Mouse (Mus musculus) layer of hippocampus, postnatal 25 days (tissue): ENCODE data around the gene G6pc3. TPM values are rescaled to one million over a fixed set of nuclear protein-coding genes. Genes with fewer than 3 reads are reported as not detected.

ENCODE experiments used
- DNase-seq, 2 experiments: peaks; one replicate each; pipeline ENCODE4 v3.0.0; 2022; ENCODE audit warnings: mixed read lengths in 2 of 2, low spot score in 1 of 2; ENCODE audit errors: extremely low spot score in 1 of 2
- total RNA-seq, 2 experiments: library from RNA; stranded (reverse); gene quantifications; 2 replicates each; pipeline ENCODE4 v1.2.3; 2021

Gene G6pc3
- total RNA-seq, 2 experiments from 2014 or later = 53.5 to 58.2 TPM

GRCm38 (mm10) chr11:102216886-102217240 is 27.4 kb downstream of the G6pc3 start:
- DNase-seq = peak in 1 of 2 experiments; percentile 17

- DNase-seq = peak in 1 of 2 experiments; percentile 7
Observed at GRCm38 (mm10) chr11:102217396-102217795, 28.0 kb downstream of the G6pc3 start.

- peak in 1 of 2 experiments; percentile 7 for DNase-seq
Observed at GRCm38 (mm10) chr11:102217876-102218430, 28.5 kb downstream of the G6pc3 start.

- DNase-seq = peak; percentile 83 to 86
Observed at GRCm38 (mm10) chr11:102218783-102219182, 29.4 kb downstream of the G6pc3 start.

DNA sequence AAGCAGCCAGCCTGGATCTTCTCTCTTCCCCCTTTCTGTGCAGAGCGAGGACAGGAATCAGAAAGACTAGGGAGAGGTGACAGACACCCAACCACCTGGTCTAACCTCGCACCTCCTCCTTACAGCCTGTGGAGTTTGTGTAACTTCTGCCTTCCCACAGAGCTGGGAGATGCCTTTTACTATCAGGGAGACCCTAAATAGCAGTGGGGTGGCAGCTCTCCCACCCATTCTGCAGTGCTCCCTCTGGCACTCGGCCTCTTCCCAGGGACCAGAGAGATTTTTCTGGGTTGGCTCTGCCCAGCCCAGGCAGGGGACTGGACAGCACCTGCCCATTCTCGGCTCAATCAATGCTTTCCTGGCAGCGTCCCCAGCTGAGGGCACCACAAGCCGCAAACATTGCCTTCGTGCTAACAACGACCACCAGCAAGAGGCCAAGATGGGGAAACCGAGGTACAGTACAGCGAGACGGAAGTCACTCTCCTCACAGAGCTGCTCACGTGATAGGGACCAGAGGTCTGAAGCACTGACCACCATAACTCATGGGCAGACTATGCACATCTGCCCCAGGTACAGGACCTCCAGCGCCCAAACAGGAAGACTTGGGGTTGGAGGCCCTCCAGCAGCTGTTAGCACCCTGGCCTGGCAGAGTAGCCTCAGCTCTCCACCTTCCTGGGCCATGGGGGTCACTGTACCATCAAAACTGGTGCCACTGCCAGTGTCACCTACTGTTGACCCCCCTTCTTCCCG is 30.0 kb downstream of the G6pc3 start:
- no peak for DNase-seq

- DNase-seq = peak in 1 of 2 experiments; percentile 12
Observed at GRCm38 (mm10) chr11:102219994-102220346, 30.6 kb downstream of the G6pc3 start.

DNA sequence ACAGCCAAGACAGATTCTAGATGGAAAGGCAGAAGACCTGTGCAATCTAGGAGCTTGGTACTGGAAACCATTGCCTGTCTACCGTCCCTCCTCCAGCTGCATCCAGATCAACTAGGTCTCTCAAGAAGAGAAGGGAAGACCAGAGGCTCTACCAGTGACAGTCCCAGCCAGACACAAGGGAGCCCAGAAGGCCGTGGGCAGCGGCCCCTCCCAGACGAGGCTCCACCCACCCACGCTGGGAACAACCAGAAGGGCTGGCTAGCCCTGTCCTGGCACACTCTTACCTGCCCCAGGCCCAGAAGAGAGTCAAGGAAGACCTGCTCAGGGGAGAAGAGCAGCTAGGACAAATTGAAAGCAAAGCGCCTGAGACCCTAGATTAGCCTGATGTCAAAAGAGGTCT is 31.0 kb downstream of the G6pc3 start:
- DNase-seq = no peak

DNA sequence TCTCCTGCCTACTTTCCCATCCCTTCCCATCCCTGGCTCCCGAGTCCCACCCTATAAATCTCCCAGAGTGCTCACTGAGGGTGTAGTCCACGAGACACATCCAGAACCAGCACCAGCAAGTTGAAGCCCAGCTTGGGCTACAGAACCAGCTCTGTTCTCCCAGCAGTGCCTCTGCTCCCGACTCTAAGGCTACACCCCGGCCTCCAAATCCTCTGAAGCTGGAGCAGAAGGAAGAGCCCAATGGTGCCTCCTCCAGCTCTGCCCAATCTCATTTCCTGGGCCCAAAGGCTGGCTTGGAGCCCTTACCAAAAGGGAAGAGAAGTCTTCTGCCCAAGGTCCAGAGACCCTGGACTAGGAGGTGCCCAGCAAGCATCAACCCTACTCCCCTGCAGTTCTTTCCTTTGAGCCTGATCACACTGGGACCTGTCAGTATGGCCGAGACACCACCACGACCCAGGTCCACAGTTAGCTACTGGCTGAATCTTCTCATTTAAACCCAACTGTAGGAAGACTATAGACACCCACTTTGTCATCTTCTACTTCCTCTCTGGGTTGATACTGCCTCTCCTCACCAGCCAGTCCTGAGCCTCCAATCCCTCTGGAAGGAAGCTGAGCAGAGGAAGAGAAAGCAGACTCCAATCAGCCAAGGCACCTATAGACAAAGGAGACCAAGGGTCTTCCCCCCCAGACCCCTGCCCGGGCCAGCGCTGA is 32.0 kb downstream of the G6pc3 start:
- DNase-seq = peak in 1 of 2 experiments; percentile 5

- no peak for DNase-seq
Observed at GRCm38 (mm10) chr11:102221954-102222351, 32.5 kb downstream of the G6pc3 start.

GRCm38 (mm10) chr11:102223166-102223565 is 33.7 kb downstream of the G6pc3 start:
- no peak for DNase-seq

GRCm38 (mm10) chr11:102224686-102225085 is 35.3 kb downstream of the G6pc3 start:
- no peak for DNase-seq

GRCm38 (mm10) chr11:102225221-102225620 is 35.8 kb downstream of the G6pc3 start:
- no peak for DNase-seq

DNA sequence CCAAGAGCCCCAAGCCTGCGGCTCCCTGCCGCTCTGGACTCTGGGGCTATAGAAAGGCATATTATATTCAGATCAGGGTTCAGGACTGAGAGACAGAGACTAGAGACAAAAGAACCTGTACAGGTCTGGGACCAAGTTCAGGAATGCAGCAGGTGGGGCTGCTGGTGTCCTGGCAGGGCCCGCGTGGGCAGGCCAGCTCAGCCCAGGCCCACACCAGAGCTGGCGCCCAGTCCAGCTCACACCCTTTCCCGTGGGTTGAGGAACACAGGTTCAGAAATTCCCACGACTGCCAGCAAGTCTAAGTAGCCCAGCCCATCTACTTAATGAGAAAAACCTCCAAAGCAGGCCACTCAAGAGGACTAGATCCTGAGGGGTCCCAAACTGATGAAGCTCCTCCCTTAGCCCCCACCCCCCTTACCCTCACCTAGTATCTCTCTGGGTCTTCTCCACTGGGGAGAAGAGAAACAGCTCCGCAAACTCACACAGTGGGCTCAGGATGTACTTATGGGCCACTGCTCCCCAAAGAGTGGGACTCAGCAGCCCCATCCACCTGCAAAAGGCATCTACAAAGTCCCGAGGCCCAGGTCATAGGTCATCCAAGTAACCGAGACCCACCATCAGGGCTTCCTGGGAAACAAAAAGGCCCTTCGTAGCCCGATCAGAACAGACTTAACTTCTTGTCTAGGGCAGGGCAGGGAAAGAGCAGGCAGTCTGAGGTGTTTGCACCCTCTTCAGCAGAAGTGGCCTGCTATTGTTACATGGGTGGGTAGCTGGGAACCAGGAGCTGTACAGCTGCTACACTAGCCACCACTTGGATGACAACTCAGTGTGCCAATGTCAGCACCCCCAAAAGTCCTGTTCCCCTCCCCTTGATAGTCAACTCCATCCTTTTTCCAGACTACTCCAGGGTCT is 36.9 kb downstream of the G6pc3 start:
- DNase-seq = no peak

- DNase-seq = no peak
Observed at GRCm38 (mm10) chr11:102227270-102228190, 38.1 kb downstream of the G6pc3 start.

DNA sequence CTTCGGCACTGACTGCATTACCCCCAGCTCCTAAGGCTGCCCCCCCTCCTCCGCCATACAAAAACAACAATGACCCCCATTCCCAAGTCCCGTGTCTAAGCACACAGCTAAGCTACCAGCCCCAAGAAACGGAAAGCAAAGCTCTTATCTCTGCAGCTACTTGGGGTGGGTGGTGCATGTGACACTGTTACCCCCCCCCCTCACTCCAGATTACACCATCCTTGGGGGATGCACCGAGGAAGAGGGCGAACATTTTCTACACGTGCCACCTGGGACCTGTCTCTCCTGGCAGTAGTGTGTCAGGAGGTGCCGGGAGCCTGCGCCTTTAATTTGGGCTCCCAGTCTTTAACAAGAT is 38.7 kb downstream of the G6pc3 start:
- no peak for DNase-seq

- no peak for DNase-seq
Observed at GRCm38 (mm10) chr11:102228646-102229268, 39.3 kb downstream of the G6pc3 start.

GRCm38 (mm10) chr11:102229331-102229953 is 40.0 kb downstream of the G6pc3 start:
- DNase-seq = no peak

GRCm38 (mm10) chr11:102230006-102230741 is 40.8 kb downstream of the G6pc3 start, which contains the start of gene Hdac5:
Gene Hdac5 (minus strand): TSS chr11:102230166.
- DNase-seq = peak; percentile 86 to 89
